Mouse (Mus musculus) thymus, adult 18-20 months (tissue): ENCODE measurements around the gene Gfy.
"Not testable (repeated sequence)": the region's sequence is repeated elsewhere in the genome, so short reads cannot be mapped to it uniquely, and the experiment has no call there.

Experiments
- DNase-seq, 2 experiments: peaks; one replicate each; pipeline ENCODE4 v3.0.0; 2022; ENCODE audit warnings: mixed read lengths in 2 of 2

The Gfy gene

DNA sequence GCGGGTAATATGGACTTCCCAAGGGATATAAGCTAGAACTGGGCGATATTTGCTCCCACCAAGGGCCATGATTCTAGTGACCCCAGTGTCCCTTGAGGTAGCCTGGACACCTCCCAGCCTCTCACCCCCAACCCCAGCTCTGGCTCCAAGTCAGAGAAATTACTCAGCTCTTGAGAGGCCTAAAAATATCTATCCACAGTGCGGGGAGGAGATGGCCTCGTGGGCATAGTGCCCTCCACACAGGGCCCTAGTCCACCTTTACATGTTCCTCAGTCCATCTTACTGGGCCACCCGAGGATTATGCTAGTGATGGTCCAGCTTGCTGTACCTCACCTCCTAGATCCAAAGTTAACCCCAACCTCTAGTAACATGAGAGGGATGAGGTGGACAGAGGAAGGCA is 14.5 kb downstream of the Gfy start:
- DNase-seq: no peak

DNA sequence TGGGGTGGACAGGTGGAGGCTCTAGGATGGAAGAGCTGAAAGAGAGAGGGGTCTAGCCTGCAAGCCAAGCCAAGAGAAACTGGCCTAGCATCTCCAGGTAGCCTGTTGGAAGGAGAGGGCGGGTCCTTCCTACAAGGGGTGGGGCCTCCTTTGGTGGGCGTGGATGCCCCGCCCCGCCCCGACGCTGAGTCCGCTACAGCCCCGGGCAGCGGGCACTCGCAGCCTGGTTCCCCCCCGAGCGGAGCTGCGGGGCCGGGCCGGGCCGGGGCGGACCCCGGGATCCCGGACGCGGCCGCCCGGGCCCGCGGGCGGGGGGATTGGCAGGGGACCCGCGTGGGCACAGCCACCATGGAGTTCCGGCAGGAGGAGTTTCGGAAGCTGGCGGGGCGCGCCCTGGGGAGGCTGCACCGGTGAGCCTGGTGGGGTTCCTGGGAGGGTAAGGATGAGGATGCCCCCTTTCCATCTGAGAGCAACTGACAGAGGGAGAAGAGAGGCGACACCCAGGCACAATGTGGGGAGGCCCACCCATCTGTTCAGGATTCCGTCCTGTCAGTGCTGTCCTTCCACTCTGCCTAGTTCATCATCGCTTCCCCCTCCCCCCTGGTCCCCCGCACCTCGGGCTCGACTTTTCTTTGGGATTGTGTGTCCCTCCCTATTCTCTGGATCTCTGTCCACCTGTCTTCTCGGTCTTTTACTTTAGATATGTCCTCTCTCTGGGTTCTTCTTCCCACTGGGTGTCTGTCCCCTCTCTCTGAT is 15.5 kb downstream of the Gfy start, which contains the start of gene Slc17a7:
Gene Slc17a7 (plus strand): TSS at position 215 of the 756 bp plus-strand sequence.
- DNase-seq: no peak

DNA sequence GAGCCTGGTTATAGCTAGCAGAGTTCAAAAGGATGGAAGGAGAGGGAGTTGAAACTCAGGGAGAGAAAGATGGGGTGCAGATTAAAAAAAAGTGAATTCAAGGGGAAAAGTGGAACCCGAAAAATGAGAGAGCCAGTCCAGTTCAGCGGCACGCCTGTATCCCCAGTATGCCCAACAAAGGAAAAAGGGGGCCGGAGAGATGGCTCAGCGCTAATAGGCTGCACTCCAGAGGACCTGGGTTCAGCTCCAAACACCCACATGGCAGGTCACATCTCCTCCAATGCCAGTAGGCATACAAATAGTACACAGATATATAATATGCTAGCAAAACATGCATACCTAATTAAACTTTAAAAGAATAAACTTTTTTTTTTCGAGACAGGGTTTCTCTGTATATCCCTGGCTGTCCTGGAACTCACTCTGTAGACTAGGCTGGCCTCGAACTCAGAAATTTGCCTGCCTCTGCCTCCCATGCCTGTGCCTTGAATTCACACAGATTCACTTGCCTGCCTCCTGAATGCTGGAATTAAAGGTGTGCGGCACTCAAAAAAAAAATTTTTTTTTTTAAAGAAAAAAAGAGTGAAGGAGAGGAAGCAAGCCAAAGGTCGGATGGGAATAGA is 16.3 kb downstream of the Gfy start:
- no peak for DNase-seq

DNA sequence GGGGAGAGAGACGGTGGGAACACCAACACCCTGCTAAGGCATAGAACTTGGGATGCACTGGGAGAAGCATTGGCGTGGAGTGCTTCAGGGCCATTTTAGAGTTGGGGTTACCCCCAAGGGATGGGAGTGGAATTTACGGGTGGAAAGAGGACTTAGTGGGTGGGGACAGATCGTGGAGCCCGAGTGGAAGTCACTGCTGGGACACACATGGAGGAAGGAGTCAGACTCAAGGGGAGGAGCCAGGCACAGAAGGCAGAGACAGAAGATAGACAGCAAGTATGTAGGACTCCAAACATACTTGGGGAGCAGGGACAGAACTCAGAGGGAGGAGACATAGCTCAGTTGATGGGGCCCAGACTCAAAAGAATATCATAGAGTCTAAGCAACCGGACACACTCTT is 16.8 kb downstream of the Gfy start:
- DNase-seq: no peak

DNA sequence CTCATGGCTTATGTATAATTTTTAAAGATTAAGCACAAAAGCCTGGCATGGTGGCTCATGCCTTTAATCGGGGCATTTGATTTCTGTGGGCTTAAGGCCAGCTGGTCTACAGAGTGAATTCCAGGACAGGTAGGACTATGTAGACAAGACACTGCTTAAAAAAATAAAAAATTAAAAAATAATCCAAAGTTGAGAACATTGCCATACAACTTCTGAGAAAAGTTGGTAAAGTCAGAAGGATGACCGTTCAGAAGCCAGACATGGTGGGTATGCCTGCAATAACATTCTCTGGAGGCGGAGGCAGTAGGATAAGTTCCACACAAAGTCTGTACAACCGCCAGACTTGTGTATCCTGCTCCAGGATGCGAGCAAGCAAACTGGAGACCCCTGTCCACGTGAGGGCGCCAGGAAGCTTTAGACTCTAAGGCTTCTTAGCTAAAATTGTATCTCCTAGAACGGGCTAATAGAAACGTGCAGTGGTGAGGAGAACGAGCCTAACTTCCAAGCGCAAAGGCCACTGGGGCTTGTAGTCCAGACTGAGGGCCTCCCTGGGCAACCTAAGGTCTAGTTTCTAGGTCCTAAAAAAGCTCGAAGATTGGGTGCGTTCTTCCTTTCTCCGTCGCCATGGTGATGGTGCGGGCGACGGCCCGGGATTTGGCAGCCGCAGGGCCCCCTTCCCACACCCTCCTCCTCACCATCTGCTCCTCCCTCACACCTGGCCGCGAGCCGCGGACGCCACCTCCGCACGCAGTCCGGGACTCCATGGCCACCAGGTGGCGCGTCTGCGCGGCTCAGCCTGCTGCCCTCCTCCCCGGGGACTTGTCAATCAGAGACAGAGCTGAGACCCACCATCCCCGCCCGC is 17.5 kb downstream of the Gfy start:
- DNase-seq: peak; percentile 83 to 84

DNA sequence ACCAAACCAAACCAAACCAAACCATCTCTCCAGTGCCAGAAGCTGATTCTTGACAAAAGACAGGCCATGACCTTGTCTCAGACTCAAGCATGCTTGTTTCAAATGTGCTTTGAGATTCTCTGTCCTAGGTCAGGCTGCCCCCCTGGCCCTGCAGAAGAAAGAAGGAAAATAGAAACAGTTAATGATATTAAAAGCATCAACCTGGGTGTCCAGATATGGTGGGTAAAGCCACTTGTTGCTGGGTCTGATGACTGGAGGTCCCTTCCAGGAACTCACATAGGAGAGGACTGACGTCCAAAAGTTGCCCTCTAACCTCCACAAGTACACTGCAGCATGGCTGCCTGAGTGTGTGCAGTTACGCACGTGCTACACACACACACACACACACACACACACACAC is 18.5 kb downstream of the Gfy start:
- DNase-seq: no peak

DNA sequence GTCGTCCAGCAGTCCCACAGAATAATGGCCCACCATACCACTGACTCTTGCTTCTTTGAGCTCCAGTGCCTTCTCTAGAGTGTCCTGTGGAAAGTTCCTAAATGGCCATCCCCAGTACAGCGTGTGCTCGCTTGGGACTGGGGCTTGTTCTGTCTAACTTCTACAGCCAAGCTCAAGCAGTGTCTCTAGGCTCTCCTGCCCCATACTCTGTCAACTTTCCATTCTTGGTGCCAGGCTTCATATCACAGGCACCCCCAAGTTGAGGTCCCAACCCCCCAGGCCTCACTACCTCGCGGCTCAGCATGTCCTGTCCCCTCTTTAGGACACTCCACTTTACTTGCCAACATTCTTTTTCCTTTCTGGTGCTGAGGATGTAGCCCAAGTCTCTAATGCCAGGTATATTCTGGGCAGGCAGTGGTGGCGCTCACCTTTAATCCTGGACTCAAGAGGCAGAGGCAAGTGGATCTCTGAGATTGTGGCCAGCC is 19.0 kb downstream of the Gfy start:
- DNase-seq: no peak

DNA sequence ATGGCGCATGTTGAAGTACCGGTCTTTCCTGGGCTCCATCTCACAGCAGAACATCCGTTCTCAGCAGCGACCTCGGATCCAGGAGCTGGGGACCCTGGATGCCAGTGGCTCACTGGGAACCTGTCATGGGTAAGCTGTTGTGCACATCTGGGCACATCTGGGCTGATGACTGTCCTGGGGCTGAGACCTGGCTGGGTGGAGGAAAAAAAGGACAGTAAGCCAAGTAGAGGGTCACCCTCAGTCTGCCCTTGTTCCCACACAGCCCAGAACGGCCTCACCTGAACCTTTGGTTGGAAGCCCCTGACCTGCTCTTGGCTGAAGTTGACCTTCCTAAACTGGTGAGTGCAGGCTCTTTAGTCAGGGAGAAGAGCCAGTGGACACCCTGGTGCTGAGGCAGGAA is 20.4 kb downstream of the Gfy start:
- DNase-seq: no peak

DNA sequence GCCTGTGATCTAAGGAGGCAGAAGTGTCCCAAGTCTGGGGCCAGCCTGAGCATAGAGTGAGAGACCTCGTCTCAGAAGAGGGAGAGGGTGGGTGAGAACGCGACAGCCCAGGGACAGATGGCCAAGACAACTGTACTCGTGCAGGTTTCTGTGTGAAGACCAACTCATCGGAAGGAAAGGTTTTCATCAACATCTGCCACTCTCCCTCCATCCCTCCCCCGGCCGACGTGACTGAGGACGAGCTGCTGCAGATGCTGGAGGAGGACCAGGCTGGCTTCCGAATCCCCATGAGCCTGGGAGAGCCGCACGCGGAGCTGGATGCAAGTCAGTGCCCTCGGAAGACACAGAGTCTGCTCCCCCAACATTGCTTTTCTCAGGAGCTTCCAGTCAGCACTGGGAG is 21.9 kb downstream of the Gfy start:
- no peak for DNase-seq

DNA sequence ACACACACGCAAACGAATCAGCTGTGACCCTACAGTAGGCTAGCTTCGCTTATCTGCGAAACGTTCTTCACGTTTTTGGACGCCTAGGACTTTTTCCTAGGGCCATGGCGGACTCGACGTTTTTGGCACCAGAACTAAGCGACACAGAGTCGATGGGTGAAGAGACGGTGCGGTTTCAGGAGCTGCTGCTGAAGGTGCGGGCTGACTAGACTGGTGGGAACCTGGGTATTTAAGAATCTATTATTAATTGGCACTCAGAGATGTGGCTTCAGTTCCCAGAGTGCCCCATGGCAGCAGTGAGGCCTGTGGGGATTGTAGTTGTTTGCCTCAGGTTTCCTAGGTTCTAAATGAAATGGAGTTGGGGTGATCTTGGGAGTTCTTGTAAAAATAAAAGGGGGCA is 23.2 kb downstream of the Gfy start:
- DNase-seq: no peak

DNA sequence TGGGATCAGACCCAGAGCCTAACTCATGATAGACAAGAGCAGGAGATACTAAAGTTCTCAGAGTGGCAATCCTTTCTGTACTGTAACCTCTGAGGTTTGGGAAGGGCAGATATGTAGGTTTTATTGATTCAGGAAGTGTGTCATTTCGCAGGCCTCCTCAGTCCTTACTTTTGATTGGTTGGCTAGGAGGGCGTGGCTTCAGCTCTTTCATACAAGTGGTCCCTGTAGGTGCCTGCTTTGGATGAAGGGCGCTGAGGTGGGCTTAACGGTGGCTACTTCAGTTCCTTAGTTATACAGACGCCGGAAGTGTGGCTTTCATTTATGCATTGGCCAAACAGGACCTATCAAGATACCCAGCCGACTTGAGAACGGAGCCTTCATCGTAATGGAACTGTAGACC is 23.8 kb downstream of the Gfy start:
- DNase-seq: no peak

DNA sequence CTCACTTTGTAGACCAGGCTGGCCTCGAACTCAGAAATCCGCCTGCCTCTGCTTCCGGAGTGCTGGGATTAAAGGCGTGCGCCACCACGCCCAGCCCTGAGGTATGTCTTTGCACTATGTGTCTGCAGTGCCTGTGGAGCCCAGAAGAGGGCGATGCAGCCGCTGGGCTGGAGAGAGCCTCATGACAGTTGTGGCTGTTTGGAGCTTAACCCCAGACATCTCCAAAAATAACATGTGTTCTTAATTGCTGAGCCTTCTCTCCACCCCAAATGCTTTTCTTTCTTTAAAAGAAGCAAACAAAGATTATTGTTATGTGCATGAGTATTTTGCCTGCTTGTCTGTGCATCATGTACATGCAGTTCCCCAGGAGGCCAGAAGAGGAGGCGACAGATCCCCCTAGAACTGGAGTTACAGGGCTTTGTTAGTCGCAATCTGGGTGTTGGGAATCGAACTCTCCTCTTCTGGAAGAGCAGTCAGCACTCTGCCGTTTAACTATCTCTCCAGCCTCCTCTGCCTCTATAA is 24.3 kb downstream of the Gfy start:
- peak in 1 of 2 experiments; percentile 41 for DNase-seq

DNA sequence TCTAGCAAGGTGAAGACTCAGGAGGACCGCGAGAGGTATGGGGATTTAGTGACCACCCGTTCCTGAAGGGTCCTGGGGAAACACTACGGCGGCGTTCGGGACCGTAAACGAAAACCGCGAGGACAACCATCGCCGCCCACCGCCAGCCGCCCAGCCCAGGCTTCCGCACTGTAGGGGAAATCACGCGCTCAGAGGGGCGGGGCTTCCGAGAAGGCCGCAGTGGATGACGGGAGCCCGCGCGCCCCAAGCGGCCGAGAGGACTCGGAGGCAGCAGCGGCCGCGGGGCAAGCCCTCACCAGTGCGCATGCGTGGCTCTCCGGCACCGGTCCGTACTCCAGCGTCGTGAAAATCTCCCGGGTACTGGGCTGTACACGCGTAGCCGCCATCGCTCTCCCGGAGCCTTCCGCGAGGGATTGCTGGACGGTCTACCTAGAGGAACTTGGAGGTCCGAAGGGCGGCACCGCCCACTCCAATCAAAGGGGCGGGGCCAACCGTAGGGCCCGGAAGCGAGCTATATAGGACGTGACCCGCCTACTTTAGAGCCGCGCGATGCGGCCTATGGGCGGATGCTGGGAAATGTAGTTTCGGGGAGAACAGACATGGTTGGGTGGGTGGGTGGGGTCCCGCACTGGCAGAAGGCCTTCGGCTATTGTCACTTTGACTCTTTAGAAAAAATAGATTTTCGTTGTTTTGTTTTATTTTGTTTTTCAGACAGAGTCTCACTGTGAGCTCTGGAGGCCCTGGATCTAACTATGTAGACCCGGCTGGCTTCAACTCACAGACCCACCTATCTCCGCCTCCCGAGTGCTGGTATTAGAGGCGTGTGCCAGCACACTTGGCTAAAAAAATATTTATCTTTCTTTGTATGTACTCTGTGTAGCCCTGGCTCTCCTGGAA is 25.0 kb downstream of the Gfy start, which contains the start of the genes Pih1d1 and Aldh16a1:
Gene Pih1d1 (plus strand): TSS at position 208 of the 897 bp plus-strand sequence.
Gene Aldh16a1 (minus strand): TSS at position 489 of the 897 bp plus-strand sequence.
- peak; percentile 93 for DNase-seq

DNA sequence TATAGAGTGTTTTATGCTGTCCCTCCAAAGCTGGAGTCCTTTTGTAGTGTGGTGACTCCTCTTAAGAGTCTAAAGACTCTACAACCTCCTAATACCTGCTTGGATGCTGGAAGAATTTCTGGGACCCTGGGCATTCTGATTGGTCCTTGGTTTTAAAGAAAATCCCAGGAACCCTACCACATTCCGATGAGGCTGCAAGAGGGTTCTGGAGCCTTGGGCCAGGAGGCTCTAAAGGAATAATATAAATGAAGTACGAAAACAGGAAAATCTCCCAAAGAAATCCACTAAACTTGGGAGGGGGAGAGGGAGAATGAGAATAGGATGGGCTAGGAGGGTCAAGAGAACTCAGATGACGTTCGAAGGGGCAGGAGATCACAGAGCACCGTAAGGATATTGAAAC is 25.8 kb downstream of the Gfy start:
- no peak for DNase-seq

DNA sequence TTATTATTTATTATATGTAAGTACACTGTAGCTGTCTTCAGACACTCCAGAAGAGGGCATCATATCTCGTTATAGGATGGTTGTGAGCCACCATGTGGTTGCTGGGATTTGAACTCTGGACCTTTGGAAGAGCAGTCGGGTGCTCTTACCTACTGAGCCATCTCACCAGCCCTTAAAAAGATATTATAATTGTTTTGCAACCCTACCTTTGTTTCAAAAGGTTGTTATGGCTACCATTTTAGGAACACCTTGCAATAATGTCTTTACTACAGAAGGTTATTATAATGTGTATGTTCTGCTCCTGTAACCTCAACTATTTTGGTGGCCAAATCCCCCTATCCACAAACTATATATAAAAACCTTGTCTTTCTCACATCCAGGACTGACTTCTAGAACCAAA is 26.3 kb downstream of the Gfy start:
- not testable (repeated sequence) for DNase-seq

DNA sequence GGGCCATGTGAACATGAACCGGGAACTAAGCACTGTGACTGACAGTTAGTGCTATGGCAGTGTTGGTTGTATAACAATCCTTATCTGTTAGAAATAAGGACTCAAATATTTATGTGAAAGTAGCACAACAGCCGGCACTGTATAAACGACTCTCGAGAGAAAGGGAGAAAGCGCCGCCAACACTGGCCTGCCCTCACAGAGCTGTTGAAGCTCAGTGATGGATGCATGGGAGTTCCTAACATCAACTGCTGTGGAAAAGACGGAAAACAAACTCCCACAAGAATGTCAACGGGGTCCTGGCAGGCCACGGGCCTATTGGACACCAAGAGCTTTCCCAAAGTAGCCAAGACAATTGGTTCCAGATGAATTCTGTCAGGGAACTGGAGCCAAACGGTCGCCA is 28.1 kb downstream of the Gfy start:
- DNase-seq: no peak

DNA sequence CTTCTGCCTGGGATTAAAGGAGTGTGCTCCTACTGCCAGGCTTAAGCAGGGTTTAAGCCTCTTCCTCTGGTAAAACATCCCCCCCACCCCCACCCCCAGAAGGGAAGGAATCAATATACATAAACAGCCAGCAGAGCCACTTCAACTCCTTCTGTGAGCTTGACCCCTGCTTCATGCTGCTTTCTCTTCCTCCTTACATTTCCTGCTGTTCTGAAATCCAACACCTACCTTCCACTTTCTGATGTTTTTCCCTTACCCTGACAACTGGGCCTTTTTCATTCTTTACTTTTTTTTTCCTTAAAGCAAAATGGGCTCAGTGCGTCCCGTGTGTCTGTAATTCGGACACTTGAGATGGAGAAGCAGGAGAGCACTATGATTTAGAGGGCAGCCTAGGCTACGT is 29.0 kb downstream of the Gfy start:
- DNase-seq: no peak

DNA sequence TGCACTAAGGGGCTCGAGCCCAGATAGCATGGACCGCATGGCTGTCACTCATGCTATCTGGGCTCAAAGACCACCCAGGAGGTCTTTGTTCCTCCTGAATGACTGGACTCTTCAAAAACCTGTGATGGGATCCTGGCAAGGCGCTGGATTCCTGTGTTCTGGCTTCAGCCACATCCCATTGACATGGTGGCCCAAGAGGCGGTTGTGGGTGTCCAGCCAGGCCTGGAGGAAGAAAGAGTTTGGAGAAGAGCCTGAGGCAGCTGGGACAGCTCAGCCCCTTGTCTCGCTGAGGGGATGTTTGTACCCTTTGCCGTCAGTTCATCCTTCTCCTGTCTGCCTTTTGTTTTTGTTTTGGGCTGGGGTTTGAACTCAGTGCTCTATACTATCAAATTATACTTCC is 29.8 kb downstream of the Gfy start:
- no peak for DNase-seq

DNA sequence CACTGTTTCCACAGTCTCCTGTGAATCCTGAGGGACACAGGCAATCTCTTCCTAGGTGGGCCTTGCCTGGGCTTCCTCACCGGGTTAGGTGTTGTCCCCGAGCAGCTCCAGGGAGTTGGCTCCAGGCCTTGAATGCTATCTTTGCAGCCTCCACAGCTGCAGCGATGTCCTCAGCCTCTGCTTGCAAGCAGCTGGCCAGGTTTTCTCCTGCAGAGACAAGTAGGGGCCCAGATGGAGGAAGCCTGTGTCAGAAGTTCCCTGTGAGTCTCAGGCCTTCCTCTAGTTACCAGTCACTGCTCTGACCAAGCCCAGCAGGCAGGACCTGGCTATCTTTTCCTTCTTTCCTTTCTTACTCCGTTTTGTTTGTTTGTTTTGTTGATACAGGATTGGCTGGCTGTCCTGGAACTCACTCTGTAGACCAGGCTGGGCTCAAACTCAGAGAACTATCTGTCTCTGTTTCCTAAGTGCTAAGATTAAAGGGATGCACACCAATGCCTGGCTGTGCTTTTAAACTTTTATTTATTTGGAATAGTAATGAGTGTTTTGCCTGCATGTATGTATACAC is 30.8 kb downstream of the Gfy start:
- DNase-seq: no peak

DNA sequence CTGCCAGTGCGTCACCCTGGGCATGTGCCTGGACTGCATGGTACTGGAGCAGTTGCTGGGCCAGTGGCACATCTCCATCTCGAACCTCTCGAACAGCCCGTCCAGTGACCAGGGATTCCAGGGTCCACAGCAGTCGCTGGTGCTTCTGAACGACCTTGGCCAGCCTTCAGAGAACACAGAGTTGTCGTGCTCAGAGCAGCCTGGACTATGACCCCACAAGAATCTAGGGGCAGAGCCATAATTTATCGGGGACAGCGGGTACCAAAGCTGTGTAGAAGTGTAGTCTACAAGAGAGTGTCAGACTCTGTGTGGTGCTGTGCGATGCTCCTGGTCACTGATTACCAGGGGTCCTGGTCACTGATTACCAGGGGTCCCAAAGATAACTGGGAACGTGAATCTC is 31.5 kb downstream of the Gfy start:
- DNase-seq: no peak

DNA sequence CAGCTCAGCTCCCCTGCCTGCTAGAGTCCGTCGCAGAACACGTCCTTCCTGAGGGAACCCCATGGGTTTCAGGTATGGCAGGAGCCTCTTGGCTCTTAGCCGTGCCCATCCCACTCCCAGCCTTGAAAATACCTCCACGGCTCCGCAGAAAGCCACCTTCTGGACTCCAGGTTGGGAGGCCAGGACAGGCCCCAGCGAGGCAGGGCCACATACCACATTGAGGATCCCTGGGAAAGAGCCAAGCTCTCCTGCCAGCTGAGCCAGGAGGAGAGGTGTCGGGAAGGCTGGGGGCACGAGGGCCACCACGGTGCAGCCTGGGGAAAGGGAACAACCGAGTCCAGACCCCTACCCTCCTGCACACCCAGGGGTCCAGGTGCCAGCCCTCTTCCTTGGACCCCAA is 32.1 kb downstream of the Gfy start:
- no peak for DNase-seq

DNA sequence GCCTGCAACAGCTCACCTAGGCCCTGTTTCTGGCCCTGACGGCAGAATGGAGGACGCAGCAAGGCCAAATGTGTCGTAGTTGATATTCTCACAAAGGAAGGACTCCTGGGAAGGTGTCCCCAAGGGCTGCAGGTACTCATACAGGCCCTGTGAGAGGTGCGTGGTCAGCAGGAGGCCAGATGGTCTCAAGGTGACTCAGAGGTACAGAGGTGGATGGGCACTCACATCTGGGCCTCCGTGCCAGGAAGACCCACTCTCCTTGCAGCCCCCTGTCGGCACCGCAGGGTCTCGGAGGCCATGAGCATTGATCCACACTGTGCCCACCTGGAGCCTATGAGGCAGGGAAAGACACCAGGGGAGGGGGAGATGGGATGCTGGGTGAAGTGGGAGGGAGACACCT is 33.9 kb downstream of the Gfy start:
- DNase-seq: no peak
